Mouse (Mus musculus): Measurements from ENCODE around the gene Pzp.

The Pzp gene

DNA sequence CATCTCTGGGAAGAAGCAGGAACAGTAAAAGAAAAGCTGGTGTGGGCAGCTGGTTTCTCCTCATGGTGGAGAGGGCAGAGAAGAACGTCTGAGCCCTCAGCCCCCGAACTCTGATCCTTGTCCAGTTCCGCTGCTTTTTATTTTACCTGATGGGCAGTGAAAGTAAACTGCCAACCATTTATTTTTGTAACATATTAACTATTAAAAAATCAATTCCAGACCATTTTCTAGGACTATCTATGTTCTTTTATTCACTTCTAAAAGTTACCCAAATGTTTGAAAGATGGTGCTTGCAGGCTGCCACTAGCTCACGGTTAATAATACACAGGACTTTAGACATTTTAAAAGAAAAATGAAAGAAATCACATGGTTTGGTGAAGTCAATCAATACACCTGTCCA is at the start of gene Pzp:
Gene Pzp (minus strand): TSS at position 120 of the 400 bp plus-strand sequence.
- no peak for DNase-seq

GRCm38 (mm10) chr6:128566589-128566988 is 40.1 kb upstream of the Pzp start:
- DNase-seq = no peak

DNA sequence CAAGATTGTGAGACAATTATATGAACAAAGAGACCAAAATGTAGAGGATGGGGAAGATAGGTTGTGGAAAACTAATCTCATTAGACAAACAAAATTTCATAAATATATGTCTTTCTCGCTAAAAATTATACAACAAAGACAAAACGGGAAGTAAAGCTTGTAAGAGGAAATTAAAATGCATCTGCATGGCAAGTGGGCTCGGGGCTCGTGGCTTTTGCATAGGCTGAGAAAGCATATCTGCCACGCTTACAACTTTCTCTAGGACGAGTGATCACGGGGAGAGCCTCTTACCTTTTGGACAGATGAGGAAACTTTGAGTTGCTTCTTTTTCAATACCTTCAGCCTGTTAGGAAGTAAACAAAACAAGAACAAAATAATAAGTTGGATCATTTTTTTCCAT is 27.5 kb upstream of the Pzp start:
- DNase-seq = no peak

GRCm38 (mm10) chr6:128549463-128550452 is 23.2 kb upstream of the Pzp start:
- DNase-seq = peak; percentile 28 to 54

DNA sequence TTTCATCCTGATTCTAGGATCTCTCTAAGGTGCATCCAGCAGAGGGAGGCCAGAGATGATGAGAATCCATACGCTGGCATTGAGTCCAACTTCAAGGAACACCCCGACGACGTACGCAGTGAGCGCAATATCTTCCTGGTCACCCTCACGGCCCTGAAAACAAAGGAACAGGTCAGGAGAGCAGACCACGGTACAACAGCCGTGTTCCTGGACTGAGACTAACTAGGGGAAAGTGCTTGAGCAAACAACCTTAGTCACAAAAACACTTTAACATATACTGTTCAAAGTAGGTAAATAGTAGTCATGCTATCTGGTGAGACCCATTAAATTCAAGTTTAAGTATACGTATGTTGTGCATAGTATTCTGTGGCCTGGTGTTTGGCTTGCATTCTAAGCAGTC is 22.0 kb upstream of the Pzp start:
- no peak for DNase-seq

- no peak for DNase-seq
Observed at GRCm38 (mm10) chr6:128545402-128545801, 18.9 kb upstream of the Pzp start.

DNA sequence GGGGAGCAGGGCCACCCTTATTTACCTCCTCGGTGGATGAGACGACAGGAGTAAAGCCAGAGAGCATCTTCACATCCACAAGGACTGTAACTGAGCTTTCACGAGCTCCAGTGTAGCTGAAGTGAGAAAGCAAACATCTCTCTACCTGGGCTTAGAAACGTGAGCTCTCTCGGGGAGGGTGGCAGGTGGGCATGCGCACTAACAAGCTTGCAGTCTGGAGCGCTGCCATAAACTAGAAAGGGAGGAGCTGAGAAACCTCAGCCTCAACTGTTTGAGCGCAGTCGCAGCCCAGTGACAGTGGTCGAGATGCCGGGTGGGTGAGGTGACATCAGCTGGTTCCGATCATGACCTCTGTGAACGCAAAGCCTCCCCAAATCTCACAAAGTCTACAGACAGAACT is 16.7 kb upstream of the Pzp start:
- DNase-seq = no peak

GRCm38 (mm10) chr6:128535250-128535649 is 8.7 kb upstream of the Pzp start:
- no peak for DNase-seq

DNA sequence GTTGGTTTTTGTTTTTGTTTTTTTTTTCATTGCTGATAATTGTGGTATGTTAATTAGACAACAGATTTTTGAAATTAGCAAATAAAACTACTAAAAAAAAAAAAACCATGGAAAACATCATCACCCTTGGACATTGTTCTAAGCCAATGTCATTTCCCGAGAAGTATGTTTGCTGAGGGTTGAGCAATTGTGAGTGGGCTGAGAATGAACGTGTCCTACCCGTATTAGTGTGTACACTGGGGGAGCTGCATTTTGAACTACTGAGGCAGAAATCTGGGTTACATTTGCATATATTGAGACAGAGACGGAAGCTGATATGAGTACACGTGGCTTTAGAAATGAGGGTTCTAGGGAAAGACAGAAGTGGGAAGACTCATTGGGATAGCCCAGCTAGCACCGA is 6.8 kb upstream of the Pzp start:
- no peak for DNase-seq

- DNase-seq = no peak
Observed at GRCm38 (mm10) chr6:128532701-128533100, 6.2 kb upstream of the Pzp start.

GRCm38 (mm10) chr6:128528491-128528890 is 2.0 kb upstream of the Pzp start:
- peak in 1 of 2 experiments; percentile 36 for DNase-seq

GRCm38 (mm10) chr6:128527110-128527509 is 590 bp upstream of the Pzp start:
- DNase-seq = no peak

DNA sequence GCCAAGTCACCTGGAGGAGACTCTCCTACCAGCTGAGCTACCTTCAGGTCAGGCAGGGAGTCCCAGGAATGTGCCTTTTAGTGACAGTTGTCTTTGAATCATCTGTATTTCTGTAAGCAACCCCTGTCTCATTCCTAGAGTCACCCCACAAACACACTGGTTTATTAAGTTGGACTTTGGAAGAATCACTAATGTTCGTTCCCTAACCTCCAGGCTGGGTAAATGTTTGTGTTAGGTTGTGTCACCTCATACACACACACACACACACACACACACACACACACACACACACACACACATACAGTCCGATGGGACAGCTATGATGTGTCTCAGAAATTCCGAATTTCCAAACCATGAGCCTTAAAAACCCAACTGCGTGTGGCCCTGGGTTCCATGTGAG is 719 bp downstream of the Pzp start:
- DNase-seq = no peak

GRCm38 (mm10) chr6:128523360-128523759 is 3.2 kb downstream of the Pzp start:
- no peak for DNase-seq

DNA sequence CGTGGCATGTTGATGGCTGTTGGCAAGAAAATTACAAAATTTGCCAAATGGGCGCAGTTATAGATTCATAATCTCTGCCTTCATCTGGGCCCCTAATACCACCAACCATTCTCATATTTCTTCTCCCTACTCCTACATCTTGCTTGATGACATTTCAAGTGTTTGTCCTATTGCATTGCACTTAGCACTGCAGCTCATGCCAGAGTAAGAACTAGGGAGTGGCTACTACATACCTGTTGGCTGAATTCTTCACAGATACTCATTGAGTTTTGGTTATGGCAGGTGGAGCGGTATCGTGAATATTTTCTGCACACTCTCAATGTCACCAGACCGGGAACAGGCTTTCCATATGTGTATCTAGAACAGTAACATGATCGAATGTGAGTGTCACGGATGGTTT is 7.4 kb downstream of the Pzp start:
- DNase-seq = no peak

DNA sequence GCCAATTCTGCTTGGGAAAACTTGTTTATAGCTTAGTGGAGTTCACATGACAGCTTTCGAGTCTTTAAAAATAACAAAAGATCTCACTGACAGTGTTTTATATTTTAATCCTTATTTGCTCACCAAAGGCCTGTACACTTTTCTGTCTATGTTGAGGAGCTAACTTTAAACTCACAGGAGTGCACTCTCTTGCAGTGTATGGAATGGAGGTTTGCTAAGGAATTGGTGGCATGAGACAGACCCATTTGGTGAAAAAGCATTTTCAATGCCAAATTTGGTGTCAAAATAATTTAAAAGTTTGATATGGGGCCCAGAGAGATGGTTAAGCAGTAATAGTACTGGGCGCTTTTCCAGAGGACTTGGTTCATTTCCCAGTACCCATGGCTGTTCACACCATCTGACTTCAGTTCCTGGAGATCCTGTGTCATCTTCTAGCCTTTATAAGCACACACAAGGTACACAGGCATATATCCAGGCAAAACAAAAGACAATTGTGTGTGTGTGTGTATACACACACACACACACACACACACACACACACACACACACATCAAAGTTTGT is 20.8 kb downstream of the Pzp start:
- DNase-seq = no peak

DNA sequence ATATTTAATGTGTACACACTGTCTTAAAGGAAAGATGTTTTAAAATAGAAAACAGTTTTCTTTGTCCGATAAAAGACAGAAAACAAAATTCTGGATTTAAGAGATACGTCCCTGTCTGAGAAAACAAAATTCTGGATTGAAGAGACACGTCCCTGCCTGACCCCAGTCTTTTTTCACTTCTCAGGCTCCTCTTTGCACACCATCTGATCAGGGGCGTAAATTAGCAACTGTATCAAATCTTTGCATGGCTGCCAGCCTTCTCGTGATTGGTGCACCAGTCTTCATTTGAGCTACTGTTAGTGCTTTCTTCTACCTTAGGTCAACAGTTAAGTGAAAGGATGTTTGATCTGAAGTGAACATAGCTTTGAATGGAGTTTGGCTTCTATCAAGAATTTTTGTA is 21.8 kb downstream of the Pzp start:
- DNase-seq = no peak

DNA sequence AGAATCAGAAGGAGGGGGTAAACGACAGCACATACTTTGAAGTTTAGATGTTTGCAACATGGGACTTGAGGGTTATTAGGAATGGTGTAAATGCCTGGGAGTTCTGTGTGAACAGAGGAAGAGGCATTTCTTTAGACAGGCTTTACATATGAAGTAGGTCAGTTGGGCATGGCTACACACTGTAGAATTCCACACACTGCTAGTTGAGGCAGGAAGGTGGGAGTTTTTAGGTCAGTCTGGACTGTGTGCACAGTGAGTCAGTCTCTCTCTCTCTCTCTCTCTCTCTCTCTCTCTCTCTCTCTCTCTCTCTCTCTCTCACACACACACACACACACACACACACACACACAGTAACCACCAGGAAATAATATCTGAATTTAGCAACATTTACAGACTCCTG is 31.2 kb downstream of the Pzp start:
- DNase-seq = no peak

DNA sequence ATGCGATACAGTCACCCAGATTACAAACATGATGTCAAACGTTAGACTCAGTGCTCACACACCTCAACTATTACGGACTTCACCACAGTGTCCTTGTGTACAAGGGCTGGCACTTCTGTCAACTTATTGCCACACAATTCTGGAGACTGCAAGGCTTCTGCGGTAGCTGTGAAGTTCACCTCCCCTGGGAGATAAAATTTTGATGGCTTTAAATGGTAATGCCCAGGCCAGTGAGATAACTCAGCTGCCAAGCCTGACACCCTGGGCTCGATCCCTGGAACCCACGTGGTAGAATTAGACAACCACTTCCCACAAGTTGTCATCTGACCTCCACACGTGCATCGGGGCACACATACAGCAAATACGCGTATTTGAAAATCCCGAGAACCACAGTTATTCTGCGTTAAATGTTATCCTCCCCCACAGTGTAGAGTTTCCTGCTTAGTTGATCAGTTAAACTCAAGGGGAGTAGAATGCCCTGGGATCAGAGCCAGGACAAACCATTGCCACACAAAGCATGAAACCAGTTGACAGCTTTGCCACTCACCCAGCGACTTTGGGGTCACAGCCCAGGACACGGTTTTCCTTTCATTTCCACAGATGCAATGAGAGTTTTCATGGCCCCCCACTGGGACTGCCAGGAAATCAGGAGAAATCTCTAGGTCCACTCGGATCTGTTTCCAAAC is 31.7 kb downstream of the Pzp start:
- DNase-seq = no peak

GRCm38 (mm10) chr6:128491916-128492315 is 34.6 kb downstream of the Pzp start:
- no peak for DNase-seq

DNA sequence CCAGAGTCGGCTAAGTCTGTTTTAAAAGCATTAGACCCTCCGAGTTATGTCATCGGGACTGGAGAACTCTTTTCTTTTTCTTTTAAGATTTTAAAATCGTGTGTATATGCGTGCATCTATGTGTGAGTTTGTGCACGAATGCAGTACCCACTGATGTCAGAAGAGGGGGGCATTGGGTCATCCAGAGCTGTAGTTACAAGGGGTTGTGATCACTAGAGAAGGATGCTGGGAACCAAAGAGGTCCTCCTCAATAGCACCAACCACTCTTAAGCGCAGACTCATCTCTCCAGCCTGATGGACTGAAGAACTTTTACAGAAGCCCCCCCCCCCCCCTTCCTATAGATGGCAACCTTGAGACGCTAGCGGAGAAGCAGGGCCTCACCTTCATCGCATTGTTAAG is 36.4 kb downstream of the Pzp start:
- no peak for DNase-seq

DNA sequence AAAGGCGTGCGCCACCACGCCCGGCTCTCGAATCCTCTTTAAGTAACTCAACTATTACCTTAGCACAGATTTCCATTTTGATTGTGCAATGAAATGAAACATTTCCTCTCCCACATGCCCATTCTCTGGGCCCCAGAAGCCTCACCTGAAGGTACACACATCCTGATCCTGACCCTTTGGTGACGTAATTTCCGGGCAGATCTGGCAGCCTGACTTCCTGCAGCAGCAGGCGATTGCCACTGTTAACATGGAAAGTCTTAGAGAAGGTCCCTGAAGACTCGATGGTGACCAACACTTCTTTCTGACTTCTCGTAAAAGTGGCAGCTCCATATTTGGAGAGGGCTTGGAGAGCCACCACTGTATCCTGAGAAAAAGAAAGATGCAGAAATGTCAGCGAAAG is 38.8 kb downstream of the Pzp start:
- DNase-seq = no peak

All from kidney, postnatal 25 days (tissue).